Comparison of ENCODE assay signal across 17 mouse cellular contexts in genomic region chr7:126359049-126359448, GRCm38 (mm10). TPM values are rescaled to one million over a fixed set of nuclear protein-coding genes. Genes with fewer than 3 reads are reported as not detected.
DNase-seq lines count a peak whose midpoint lies in the region; ATAC-seq and TF ChIP-seq lines count a peak whose summit lies in the region.
"Had no signal": no experiment of that assay in that cellular context is flagged by ENCODE, and none has a peak within 500 bp of the region (broad histone marks: within the 10 kb centered on the region; RNA-seq: fewer than 3 reads in every experiment).

No protein-coding gene starts in this region.

- DNase-seq in heart, postnatal 4 days = peak; percentile 19
- no peak for DNase-seq in heart, adult 11 months
- peak; percentile 15 for DNase-seq in midbrain, postnatal 0 days (ENCODE audit: low spot score)
- DNase-seq in NIH3T3 (ENCODE audit: low read depth) = peak; percentile 67
- DNase-seq in limb, embryonic 14.5 days (ENCODE audit: low spot score) = peak; percentile 52
- no peak for DNase-seq in c-Kit-positive CD71-positive TER-119-positive erythroid progenitor cells, embryonic 14.5 days (ENCODE audit: low spot score)
- DNase-seq in gastrocnemius, postnatal 36 days = no peak
- DNase-seq: cerebellum, adult 18-20 months; kidney, adult 8-10 months had no signal

- H3K27me3 ChIP-seq in midbrain, postnatal 0 days (ENCODE audit: insufficient read depth, low read length) = no peaks in the 10 kb centered on the region
- no peaks in the 10 kb centered on the region for H3K27me3 ChIP-seq in midbrain, embryonic 16.5 days (ENCODE audit: control insufficient read depth, insufficient read depth, low read depth, low read length)
- H3K27me3 ChIP-seq in limb, embryonic 14.5 days (ENCODE audit: control insufficient read depth, insufficient read depth, low read length) = no peaks in the 10 kb centered on the region
- H3K27me3 ChIP-seq: forebrain, embryonic 15.5 days; midbrain, embryonic 15.5 days; neural tube, embryonic 12.5 days had no signal

- H3K27ac ChIP-seq in midbrain, postnatal 0 days (ENCODE audit: low read depth, low read length) = no peak overlapping the region
- no peak overlapping the region for H3K27ac ChIP-seq in midbrain, embryonic 16.5 days (ENCODE audit: low read length)
- no peak overlapping the region for H3K27ac ChIP-seq in limb, embryonic 14.5 days (replicated peaks; ENCODE audit: low read depth, low read length)
- H3K27ac ChIP-seq: forebrain, embryonic 15.5 days; midbrain, embryonic 15.5 days; neural tube, embryonic 12.5 days had no signal

- no peak for ATAC-seq in midbrain, postnatal 0 days (ENCODE audit: low FRiP score)
- ATAC-seq in midbrain, embryonic 16.5 days = no peak
- peak; percentile 65; the same call in 1 of the 2 replicates for ATAC-seq in limb, embryonic 14.5 days (ENCODE audit: low FRiP score, low read depth)
- ATAC-seq: forebrain, embryonic 15.5 days; midbrain, embryonic 15.5 days had no signal

- no peak for TF ChIP-seq CTCF in midbrain, postnatal 0 days (IDR thresholded peaks at IDR 0.05)

- H3K9me3 ChIP-seq in midbrain, postnatal 0 days (ENCODE audit: low read length) = no peaks in the 10 kb centered on the region
- H3K9me3 ChIP-seq in midbrain, embryonic 16.5 days (replicated peaks; ENCODE audit: control insufficient read depth, low read length, poor library complexity, severe bottlenecking) = no peaks in the 10 kb centered on the region
- no peaks in the 10 kb centered on the region for H3K9me3 ChIP-seq in limb, embryonic 14.5 days (ENCODE audit: control insufficient read depth, low read length)
- H3K9me3 ChIP-seq: forebrain, embryonic 15.5 days; heart, embryonic 10.5 days; midbrain, embryonic 15.5 days; neural tube, embryonic 12.5 days had no signal

- no peak for TF ChIP-seq POLR2A in limb, embryonic 14.5 days (IDR thresholded peaks at IDR 0.05; ENCODE audit: borderline replicate concordance, extremely low read depth, insufficient read depth, insufficient read length)

- H3K4me2 ChIP-seq in midbrain, postnatal 0 days (ENCODE audit: low read depth, low read length, poor library complexity, severe bottlenecking) = no peak overlapping the region
- no peak overlapping the region for H3K4me2 ChIP-seq in midbrain, embryonic 16.5 days (ENCODE audit: low read length)
- no peak overlapping the region; the same call in 1 of the 2 replicates for H3K4me2 ChIP-seq in limb, embryonic 14.5 days (replicated peaks; ENCODE audit: low read depth, low read length, severe bottlenecking)
- H3K4me2 ChIP-seq: forebrain, embryonic 15.5 days; midbrain, embryonic 15.5 days; neural tube, embryonic 12.5 days had no signal

- intact Hi-C loops in gastrocnemius, postnatal 36 days (cut with DNase I) = no loop called here

- no peak overlapping the region for H3K4me3 ChIP-seq in midbrain, postnatal 0 days (ENCODE audit: low read depth, low read length)
- no peak overlapping the region for H3K4me3 ChIP-seq in midbrain, embryonic 16.5 days (ENCODE audit: low read depth, low read length)
- H3K4me3 ChIP-seq in limb, embryonic 14.5 days (replicated peaks; ENCODE audit: low read length) = 0 out of 2 replicates have a peak overlapping the region, but pooled peaks have one; percentile 4
- H3K4me3 ChIP-seq: forebrain, embryonic 15.5 days; heart, embryonic 10.5 days; midbrain, embryonic 15.5 days; neural tube, embryonic 12.5 days had no signal

- peaks cover 7% of the 10 kb centered on the region for H3K36me3 ChIP-seq in midbrain, postnatal 0 days (ENCODE audit: insufficient read depth, low read length)
- no peaks in the 10 kb centered on the region for H3K36me3 ChIP-seq in midbrain, embryonic 16.5 days (ENCODE audit: control insufficient read depth, insufficient read depth, low read length)
- 0 out of 2 replicates have a peak, but pooled peaks cover under 1% of the 10 kb centered on the region for H3K36me3 ChIP-seq in limb, embryonic 14.5 days (ENCODE audit: control insufficient read depth, insufficient read depth, low read length)
- H3K36me3 ChIP-seq: forebrain, embryonic 15.5 days; midbrain, embryonic 15.5 days had no signal

- WGBS in midbrain, postnatal 0 days = 77% methylated on average over 13 of the region's 13 CpGs
- WGBS in midbrain, embryonic 16.5 days = 77% methylated on average over 13 of the region's 13 CpGs
- WGBS in limb, embryonic 14.5 days = 57% methylated on average over 13 of the region's 13 CpGs

- H3K4me1 ChIP-seq in midbrain, postnatal 0 days (ENCODE audit: insufficient read depth, low read length) = peaks cover 8% of the 10 kb centered on the region; the same call in 1 of the 2 replicates
- peaks cover 10% of the 10 kb centered on the region for H3K4me1 ChIP-seq in midbrain, embryonic 16.5 days (ENCODE audit: control insufficient read depth, insufficient read depth, low read length)
- no peaks in the 10 kb centered on the region; the same call in 1 of the 2 replicates for H3K4me1 ChIP-seq in limb, embryonic 14.5 days (ENCODE audit: control insufficient read depth, insufficient read depth, low read length)
- H3K4me1 ChIP-seq: forebrain, embryonic 15.5 days; neural tube, embryonic 12.5 days had no signal

- H3K9ac ChIP-seq in midbrain, postnatal 0 days (replicated peaks; ENCODE audit: low read length, poor library complexity, severe bottlenecking) = no peak overlapping the region
- no peak overlapping the region for H3K9ac ChIP-seq in midbrain, embryonic 16.5 days (ENCODE audit: low read depth, low read length)
- no peak overlapping the region for H3K9ac ChIP-seq in limb, embryonic 14.5 days (ENCODE audit: low read depth, low read length, severe bottlenecking)
- H3K9ac ChIP-seq: forebrain, embryonic 15.5 days; midbrain, embryonic 15.5 days; neural tube, embryonic 12.5 days had no signal

RNA-seq across cellular contexts. Expression of gene Lat, which starts 10.3 kb away (rescaled TPM):
- total RNA-seq in heart, postnatal 4 days (2021) = 1 to 10 TPM; 1.1 to 1.4 TPM
- total RNA-seq in midbrain, postnatal 0 days (2014; rRNA removed) = 0.42 TPM in 1 of 2 replicates, not detected in the other
- 0.39 and 0.69 TPM in 2 replicates for polyA plus RNA-seq in midbrain, postnatal 0 days (2015; fragmentation: Nextera tagmentation; extraction: Ambion mirVana)
- polyA plus RNA-seq in midbrain, embryonic 16.5 days (2015; fragmentation: Nextera tagmentation; extraction: Ambion mirVana) = 0.87 and 1.3 TPM in 2 replicates
- 3.7 and 4.1 TPM in 2 replicates for polyA plus RNA-seq in limb, embryonic 14.5 days (2012; rRNA removed)
- polyA plus RNA-seq in limb, embryonic 14.5 days (2014; fragmentation: Nextera tagmentation; extraction: Ambion mirVana) = 2.7 and 4.1 TPM in 2 replicates
- total RNA-seq in gastrocnemius, postnatal 36 days (2021) = 1 to 10 TPM in 1 of 2 experiments, under 1 TPM in 1; 0.27 to 2.4 TPM

RNA-seq across cellular contexts. Expression of gene Spns1, which starts 18.2 kb away (rescaled TPM):
- 10 to 100 TPM; 36.8 to 37.3 TPM for total RNA-seq in heart, postnatal 4 days (2021)
- 97.1 and 119 TPM in 2 replicates for total RNA-seq in midbrain, postnatal 0 days (2014; rRNA removed)
- 88.9 and 89.5 TPM in 2 replicates for polyA plus RNA-seq in midbrain, postnatal 0 days (2015; fragmentation: Nextera tagmentation; extraction: Ambion mirVana)
- 87.1 and 92.6 TPM in 2 replicates for polyA plus RNA-seq in midbrain, embryonic 16.5 days (2015; fragmentation: Nextera tagmentation; extraction: Ambion mirVana)
- 158 and 195 TPM in 2 replicates for polyA plus RNA-seq in limb, embryonic 14.5 days (2012; rRNA removed)
- 47.0 and 51.7 TPM in 2 replicates for polyA plus RNA-seq in limb, embryonic 14.5 days (2014; fragmentation: Nextera tagmentation; extraction: Ambion mirVana)
- 10 to 100 TPM; 24.7 to 29.0 TPM for total RNA-seq in gastrocnemius, postnatal 36 days (2021)

RNA-seq across cellular contexts. Expression of gene Nfatc2ip, which starts 37.5 kb away (rescaled TPM):
- 10 to 100 TPM in 1 of 2 experiments, 1 to 10 TPM in 1; 7.5 to 10.1 TPM for total RNA-seq in heart, postnatal 4 days (2021)
- total RNA-seq in midbrain, postnatal 0 days (2014; rRNA removed) = 6.0 and 6.7 TPM in 2 replicates
- polyA plus RNA-seq in midbrain, postnatal 0 days (2015; fragmentation: Nextera tagmentation; extraction: Ambion mirVana) = 2.3 and 2.4 TPM in 2 replicates
- polyA plus RNA-seq in midbrain, embryonic 16.5 days (2015; fragmentation: Nextera tagmentation; extraction: Ambion mirVana) = 2.1 TPM in 2 replicates
- 10.2 and 11.9 TPM in 2 replicates for polyA plus RNA-seq in limb, embryonic 14.5 days (2012; rRNA removed)
- polyA plus RNA-seq in limb, embryonic 14.5 days (2014; fragmentation: Nextera tagmentation; extraction: Ambion mirVana) = 3.1 and 3.5 TPM in 2 replicates
- total RNA-seq in gastrocnemius, postnatal 36 days (2021) = 1 to 10 TPM; 2.2 to 3.5 TPM

RNA-seq across cellular contexts. Expression of gene Cd19, which starts 55.6 kb away (rescaled TPM):
- under 1 TPM; 0.45 to 0.72 TPM for total RNA-seq in heart, postnatal 4 days (2021)
- not detected in 2 replicates for total RNA-seq in midbrain, postnatal 0 days (2014; rRNA removed)
- 0.23 TPM in 1 of 2 replicates, not detected in the other for polyA plus RNA-seq in midbrain, postnatal 0 days (2015; fragmentation: Nextera tagmentation; extraction: Ambion mirVana)
- polyA plus RNA-seq in midbrain, embryonic 16.5 days (2015; fragmentation: Nextera tagmentation; extraction: Ambion mirVana) = not detected in 2 replicates
- polyA plus RNA-seq in limb, embryonic 14.5 days (2012; rRNA removed) = 0.09 and 0.18 TPM in 2 replicates
- 0.19 TPM in 1 of 2 replicates, not detected in the other for polyA plus RNA-seq in limb, embryonic 14.5 days (2014; fragmentation: Nextera tagmentation; extraction: Ambion mirVana)
- total RNA-seq in gastrocnemius, postnatal 36 days (2021) = not detected
- total RNA-seq: gastrocnemius, adult 18-20 months; layer of hippocampus, postnatal 25 days; left cerebral cortex, postnatal 36 days had no signal
- polyA plus RNA-seq: forebrain, embryonic 15.5 days; heart, embryonic 10.5 days; midbrain, embryonic 15.5 days; neural tube, embryonic 12.5 days had no signal

Comparison
In these comparisons a context has a peak if more than half of its experiments do, and no peak if none do; other contexts are left out.
1. DNase-seq: peak in heart, postnatal 4 days (single experiment), midbrain, postnatal 0 days (single experiment), NIH3T3 (single experiment) and limb, embryonic 14.5 days (single experiment); none in heart, adult 11 months (single experiment), c-Kit-positive CD71-positive TER-119-positive erythroid progenitor cells, embryonic 14.5 days (single experiment) and gastrocnemius, postnatal 36 days (0 of 2).